Mouse (Mus musculus) heart, embryonic 15.5 days (tissue): ENCODE measurements around the gene Crygs. TPM values are rescaled to one million over a fixed set of nuclear protein-coding genes. Genes with fewer than 3 reads are reported as not detected.
"Not testable (repeated sequence)": the region's sequence is repeated elsewhere in the genome, so short reads cannot be mapped to it uniquely, and the experiment has no call there.

ENCODE experiments used
- ATAC-seq: fragments of 200-750 bp; cut with Nextera tagmentation; replicated peaks from 2 replicates; pipeline ENCODE4 v1.8.0; 2017; ENCODE audit warnings: low read depth, moderate TSS enrichment; ENCODE audit not compliant: insufficient number of reproducible peaks, insufficient read depth, low FRiP score
- H3K27ac ChIP-seq: fragments of 300-500 bp; sonication (generic); 2 replicates; pipeline ENCODE4 v1.5.1; 2015; ENCODE audit warnings: mild to moderate bottlenecking, inconsistent platforms
- H3K27me3 ChIP-seq: fragments of 300-500 bp; sonication (generic); 2 replicates; pipeline ENCODE4 v1.6.1; 2015; ENCODE audit warnings: inconsistent platforms
- H3K36me3 ChIP-seq: fragments of 300-500 bp; sonication (generic); 2 replicates; pipeline ENCODE4 v1.6.1; 2015; ENCODE audit warnings: mild to moderate bottlenecking, inconsistent platforms
- H3K4me1 ChIP-seq: fragments of 300-500 bp; sonication (generic); replicated peaks from 2 replicates; pipeline ENCODE4 v1.6.1; 2015; ENCODE audit warnings: inconsistent platforms
- H3K4me2 ChIP-seq: fragments of 300-500 bp; sonication (generic); 2 replicates; pipeline ENCODE4 v1.6.1; 2015; ENCODE audit warnings: inconsistent platforms, mild to moderate bottlenecking, moderate library complexity
- H3K4me3 ChIP-seq: fragments of 300-500 bp; sonication (generic); 2 replicates; pipeline ENCODE4 v1.5.1; 2015; ENCODE audit warnings: mild to moderate bottlenecking, inconsistent platforms
- H3K9ac ChIP-seq: fragments of 300-500 bp; sonication (generic); 2 replicates; pipeline ENCODE4 v1.6.1; 2015; ENCODE audit warnings: mild to moderate bottlenecking, inconsistent platforms
- H3K9me3 ChIP-seq: fragments of 300-500 bp; sonication (generic); replicated peaks from 2 replicates; pipeline ENCODE4 v1.6.1; 2016; ENCODE audit warnings: inconsistent platforms
- WGBS: fragments of 180-500 bp; shearing (Covaris S2); methylation state at CpG from one replicate; pipeline ENCODE4 v1.1.7; 2015; ENCODE audit warnings: mixed read lengths; 5-methylcytosine and 5-hydroxymethylcytosine counted together
- polyA plus RNA-seq: library from polyadenylated mRNA; unstranded; fragments of >200 nt; fragmentation: Nextera tagmentation; extraction: Ambion mirVana; gene quantifications from 2 replicates; pipeline ENCODE4 v1.2.1, GENCODE M21; 2015

Gene Crygs
- polyA plus RNA-seq, 1 experiment from 2014 or later = not detected

DNA sequence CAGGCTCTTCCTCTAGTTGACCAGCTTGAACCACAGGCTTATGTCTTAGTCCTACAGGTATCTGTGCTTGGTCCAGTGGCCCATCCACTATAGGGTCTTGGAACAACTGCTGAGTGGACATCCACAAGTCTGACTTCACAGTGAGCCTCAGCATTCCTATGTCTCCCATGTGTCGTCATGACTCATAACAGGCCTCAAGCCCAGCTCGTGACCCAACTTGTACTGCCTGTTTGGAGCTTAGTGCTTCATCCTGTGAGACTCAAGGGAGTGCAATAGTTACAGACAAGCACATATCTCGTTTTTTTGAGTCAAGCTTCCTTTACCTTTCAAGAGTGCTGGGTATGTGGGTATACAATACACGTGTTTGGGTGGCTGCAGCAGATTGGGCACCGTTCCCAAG, 28.7 kb downstream of the Crygs start:
- no peak overlapping the region for H3K27ac ChIP-seq
- no peaks in the 10 kb centered on the region for H3K9me3 ChIP-seq
- no peaks in the 10 kb centered on the region for H3K36me3 ChIP-seq
- no peaks in the 10 kb centered on the region for H3K4me1 ChIP-seq
- no peak overlapping the region for H3K4me3 ChIP-seq
- WGBS = 72% methylated on average over 5 of the region's 5 CpGs
- H3K9ac ChIP-seq = no peak overlapping the region
- no peak for ATAC-seq
- no peak overlapping the region for H3K4me2 ChIP-seq
- no peaks in the 10 kb centered on the region for H3K27me3 ChIP-seq

DNA sequence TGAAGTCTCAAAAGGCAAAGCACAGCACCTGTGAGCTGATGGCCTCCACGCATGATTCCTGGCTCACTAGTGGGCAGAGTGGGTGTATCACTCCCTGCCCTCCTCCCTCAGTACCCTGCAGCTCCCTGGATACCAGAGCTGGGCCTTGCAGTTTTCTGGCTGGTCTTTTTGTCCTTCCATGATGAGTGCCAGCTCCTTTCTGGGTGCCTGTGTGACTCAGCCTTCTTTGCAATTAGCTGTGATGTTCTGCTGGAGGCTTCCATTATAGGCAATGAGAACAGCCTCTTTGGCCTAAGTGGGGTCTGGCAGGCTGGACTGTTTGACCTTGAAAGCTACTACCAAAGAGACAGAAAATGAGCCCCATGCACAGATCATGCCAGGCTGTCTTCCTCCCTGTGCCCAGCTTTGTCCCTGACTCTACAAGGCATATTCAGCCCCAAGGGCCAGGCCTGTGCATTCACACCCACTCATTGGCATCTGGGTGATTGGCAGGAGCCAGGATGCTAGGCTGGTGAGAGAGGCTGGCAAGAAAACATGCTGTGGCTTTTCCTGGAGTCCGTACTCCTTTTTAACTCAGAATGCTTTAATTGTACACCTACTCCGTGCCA, 32.0 kb downstream of the Crygs start:
- H3K4me3 ChIP-seq = no peak overlapping the region
- no peaks in the 10 kb centered on the region for H3K27me3 ChIP-seq
- H3K4me2 ChIP-seq = no peak overlapping the region
- no peaks in the 10 kb centered on the region for H3K4me1 ChIP-seq
- no peak overlapping the region for H3K27ac ChIP-seq
- no peaks in the 10 kb centered on the region for H3K9me3 ChIP-seq
- H3K9ac ChIP-seq = no peak overlapping the region
- WGBS = 85% methylated on average over 3 of the region's 3 CpGs
- H3K36me3 ChIP-seq = no peaks in the 10 kb centered on the region
- no peak for ATAC-seq

DNA sequence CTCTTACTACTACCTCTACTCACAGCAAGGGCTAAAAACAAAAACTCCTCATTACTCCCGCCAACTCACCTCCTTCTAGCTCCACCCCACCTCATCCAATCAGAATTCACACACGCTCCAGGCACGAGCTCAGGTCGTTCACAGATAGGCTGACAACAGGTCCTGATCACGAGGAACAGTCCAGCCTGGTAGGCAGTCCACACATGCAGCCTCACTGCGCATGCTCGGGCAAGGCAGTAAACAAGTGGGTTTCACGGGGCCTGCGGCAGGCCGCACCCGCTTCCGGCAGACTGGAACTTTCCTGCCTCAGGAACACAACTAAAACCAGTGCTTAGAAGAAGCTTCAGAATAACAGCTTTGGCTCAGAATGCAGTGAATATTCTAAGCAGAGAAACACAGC, 33.1 kb downstream of the Crygs start:
- not testable (repeated sequence) for ATAC-seq, H3K4me3 ChIP-seq, H3K27me3 ChIP-seq, H3K4me2 ChIP-seq, H3K9me3 ChIP-seq, H3K27ac ChIP-seq, H3K9ac ChIP-seq, H3K36me3 ChIP-seq, H3K4me1 ChIP-seq
- 85% methylated on average over 12 of the region's 12 CpGs for WGBS

DNA sequence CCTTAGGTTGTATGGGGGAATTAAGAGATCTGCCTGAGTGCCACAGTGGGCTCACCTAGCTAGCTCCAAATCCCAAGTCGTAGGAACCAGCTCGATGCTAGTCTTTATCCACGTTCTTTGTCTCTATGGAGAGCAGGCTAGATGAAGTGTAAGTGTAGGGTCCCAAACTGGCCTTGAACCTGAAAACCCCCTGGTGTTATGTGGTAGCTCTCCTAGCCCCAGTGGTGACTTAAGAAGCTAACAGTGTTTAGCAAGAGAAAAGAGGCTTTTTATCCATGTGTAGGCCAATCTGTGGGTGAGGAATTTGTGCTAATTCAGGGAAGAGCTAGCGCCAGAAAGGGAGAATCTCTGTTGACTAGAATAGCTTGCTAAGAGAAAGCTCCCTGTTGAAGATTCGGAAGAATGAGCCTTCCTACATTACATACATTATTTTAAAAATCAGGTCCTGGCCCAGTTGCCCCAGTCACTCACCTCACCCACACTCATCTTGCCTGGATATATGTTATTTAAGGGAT, 35.8 kb downstream of the Crygs start:
- Histone ChIP-seq H3K27ac (no peak overlapping the region), H3K9ac (no peak overlapping the region), H3K4me2 (no peak overlapping the region), H3K27me3 (0 out of 2 replicates have a peak, but pooled peaks cover 4% of the 10 kb centered on the region), H3K4me3 (no peak overlapping the region), H3K9me3 (no peaks in the 10 kb centered on the region), H3K4me1 (peaks cover 7% of the 10 kb centered on the region; the same call in 1 of the 2 replicates), H3K36me3 (no peaks in the 10 kb centered on the region)
- 74% methylated on average over 5 of the region's 5 CpGs for WGBS
- ATAC-seq = no peak

DNA sequence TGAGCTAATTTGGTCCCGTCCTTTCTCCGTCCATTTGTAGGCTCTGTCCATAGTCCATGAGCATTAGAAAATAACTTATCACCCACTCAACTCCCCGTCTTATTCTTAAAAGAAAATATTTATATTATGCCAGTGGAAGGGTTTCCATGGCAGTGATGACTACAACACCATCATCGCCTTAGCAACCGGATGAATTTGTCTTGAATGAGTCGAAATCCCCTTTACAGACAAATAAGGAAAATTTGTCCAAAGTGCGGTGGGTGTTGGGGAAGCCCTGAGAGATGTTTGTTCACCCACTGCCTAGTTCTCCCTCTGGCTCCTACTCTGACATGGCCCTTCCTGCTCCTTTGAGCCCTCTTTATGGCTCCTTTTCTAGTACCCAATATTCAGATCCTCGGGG, 42.7 kb downstream of the Crygs start:
- no peak overlapping the region for H3K27ac ChIP-seq
- peaks cover 12% of the 10 kb centered on the region for H3K4me1 ChIP-seq
- no peaks in the 10 kb centered on the region for H3K36me3 ChIP-seq
- H3K27me3 ChIP-seq = 0 out of 2 replicates have a peak, but pooled peaks cover 4% of the 10 kb centered on the region
- no peak overlapping the region for H3K4me3 ChIP-seq
- H3K4me2 ChIP-seq = no peak overlapping the region
- H3K9me3 ChIP-seq = no peaks in the 10 kb centered on the region
- ATAC-seq = no peak
- WGBS = 82% methylated on average over 8 of the region's 8 CpGs
- H3K9ac ChIP-seq = no peak overlapping the region

DNA sequence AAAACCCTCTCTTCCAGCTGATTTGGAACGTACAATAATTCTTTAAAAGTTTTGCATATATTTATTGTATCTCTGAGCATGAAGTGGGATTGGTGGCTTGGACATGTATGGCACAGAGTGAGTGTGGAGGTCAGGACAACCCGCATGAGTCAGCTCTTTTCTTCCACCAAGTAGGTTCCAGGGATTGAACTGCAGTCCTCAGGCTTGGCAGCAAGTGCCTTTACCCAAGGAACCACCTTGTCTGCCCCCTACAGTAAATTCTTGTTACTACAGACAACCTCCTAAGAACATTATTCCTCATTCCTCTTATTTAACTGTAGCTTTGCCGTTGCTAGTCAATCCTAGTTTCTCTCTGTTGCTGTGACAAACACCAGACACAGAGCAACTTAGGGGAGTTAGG, 44.0 kb downstream of the Crygs start:
- Histone ChIP-seq H3K9ac (no peak overlapping the region), H3K27me3 (0 out of 2 replicates have a peak, but pooled peaks cover 4% of the 10 kb centered on the region), H3K9me3 (no peaks in the 10 kb centered on the region), H3K4me2 (no peak overlapping the region), H3K4me3 (no peak overlapping the region), H3K27ac (no peak overlapping the region), H3K36me3 (no peaks in the 10 kb centered on the region), H3K4me1 (peaks cover 6% of the 10 kb centered on the region)
- 76% methylated on average over 3 of the region's 3 CpGs for WGBS
- no peak for ATAC-seq

DNA sequence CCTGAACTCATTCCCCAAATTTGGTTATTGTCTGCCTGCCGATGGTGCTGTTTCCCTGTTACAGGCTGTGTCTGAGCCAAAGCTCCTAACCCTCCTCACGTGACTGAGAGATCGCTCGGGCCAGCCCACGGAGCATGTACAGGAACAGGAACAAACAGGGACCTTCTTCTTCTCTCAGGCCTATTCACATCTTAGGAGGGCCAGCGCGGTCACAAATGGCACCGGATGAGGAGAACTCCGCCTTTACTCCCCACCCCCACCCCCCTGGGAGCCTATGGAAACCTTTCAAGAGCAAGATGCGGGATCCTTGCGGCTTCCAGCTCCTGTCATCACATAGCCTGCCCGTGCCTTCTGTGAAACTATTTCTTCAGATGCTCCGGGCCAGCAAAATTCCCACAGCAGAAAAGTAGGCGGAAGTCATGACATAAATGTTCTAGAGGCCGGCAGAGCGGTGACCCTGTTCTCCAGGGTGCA, 44.6 kb downstream of the Crygs start:
- H3K27me3 ChIP-seq = 0 out of 2 replicates have a peak, but pooled peaks cover 4% of the 10 kb centered on the region
- no peak overlapping the region for H3K9ac ChIP-seq
- H3K36me3 ChIP-seq = no peaks in the 10 kb centered on the region
- 0 out of 2 replicates have a peak overlapping the region, but pooled peaks have one; percentile 17 for H3K4me3 ChIP-seq
- H3K9me3 ChIP-seq = no peaks in the 10 kb centered on the region
- peak overlapping the region; percentile 52 for H3K4me2 ChIP-seq
- WGBS = 46% methylated on average over 16 of the region's 16 CpGs
- peaks cover 6% of the 10 kb centered on the region for H3K4me1 ChIP-seq
- ATAC-seq = no peak
- H3K27ac ChIP-seq = no peak overlapping the region

DNA sequence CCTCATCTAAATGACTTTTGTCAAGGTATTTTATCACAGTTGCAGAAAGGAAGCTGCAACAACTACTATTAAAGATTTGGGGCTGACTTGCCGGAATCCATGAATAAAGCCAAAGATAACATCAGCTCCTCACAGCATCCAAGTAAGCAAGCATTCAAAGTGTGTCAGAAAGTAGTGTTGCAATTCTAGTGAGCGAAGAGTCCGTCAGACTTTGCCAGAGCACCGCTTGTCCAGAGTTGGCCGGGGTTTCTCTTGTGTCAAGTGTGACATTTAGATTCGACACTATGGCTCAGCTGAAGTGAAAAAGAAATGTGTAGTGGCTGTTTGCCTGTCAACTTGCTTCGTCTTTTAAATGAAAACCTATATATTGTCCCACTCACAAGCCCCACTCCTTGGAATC, 45.8 kb downstream of the Crygs start:
- H3K4me1 ChIP-seq = peaks cover 6% of the 10 kb centered on the region
- H3K9ac ChIP-seq = no peak overlapping the region
- no peak overlapping the region for H3K27ac ChIP-seq
- no peak for ATAC-seq
- H3K9me3 ChIP-seq = peaks cover 2% of the 10 kb centered on the region; the same call in 1 of the 2 replicates
- no peaks in the 10 kb centered on the region for H3K36me3 ChIP-seq
- no peak overlapping the region for H3K4me3 ChIP-seq
- H3K27me3 ChIP-seq = no peaks in the 10 kb centered on the region
- 64% methylated on average over 7 of the region's 7 CpGs for WGBS
- H3K4me2 ChIP-seq = no peak overlapping the region

Other genes with a start within 250 kb of the Crygs start
- 0.53 and 1.2 TPM in 2 replicates for gene Dgkg, start 154.4 kb downstream of the Crygs start, polyA plus RNA-seq
- gene Tbccd1, start 46.1 kb upstream of the Crygs start, polyA plus RNA-seq = 15.3 and 19.0 TPM in 2 replicates
- gene Dnajb11, start 46.3 kb upstream of the Crygs start, polyA plus RNA-seq = 86.1 and 86.2 TPM in 2 replicates
- gene Ahsg, start 79.7 kb upstream of the Crygs start, polyA plus RNA-seq = 7.5 and 19.6 TPM in 2 replicates
- 0.11 TPM in 1 of 2 replicates, not detected in the other for gene Fetub, start 106.8 kb upstream of the Crygs start, polyA plus RNA-seq
- not detected in 2 replicates for gene Hrg, start 139.5 kb upstream of the Crygs start, polyA plus RNA-seq
- 0.08 and 0.19 TPM in 2 replicates for gene Kng2, start 217.9 kb upstream of the Crygs start, polyA plus RNA-seq
- 0.54 and 4.3 TPM in 2 replicates for gene Kng1, start 246.3 kb upstream of the Crygs start, polyA plus RNA-seq